Mouse (Mus musculus) thymus, postnatal 14 days (tissue): Measurements from ENCODE around the gene Eif5.
"Not testable (repeated sequence)": the region's sequence is repeated elsewhere in the genome, so short reads cannot be mapped to it uniquely, and the experiment has no call there.

ENCODE experiments used
- DNase-seq: peaks from one replicate; pipeline ENCODE4 v3.0.0; 2021

The Eif5 gene

GRCm38 (mm10) chr12:111527643-111528281 lies 10.1 kb upstream of the Eif5 start:
- DNase-seq = no peak

DNA sequence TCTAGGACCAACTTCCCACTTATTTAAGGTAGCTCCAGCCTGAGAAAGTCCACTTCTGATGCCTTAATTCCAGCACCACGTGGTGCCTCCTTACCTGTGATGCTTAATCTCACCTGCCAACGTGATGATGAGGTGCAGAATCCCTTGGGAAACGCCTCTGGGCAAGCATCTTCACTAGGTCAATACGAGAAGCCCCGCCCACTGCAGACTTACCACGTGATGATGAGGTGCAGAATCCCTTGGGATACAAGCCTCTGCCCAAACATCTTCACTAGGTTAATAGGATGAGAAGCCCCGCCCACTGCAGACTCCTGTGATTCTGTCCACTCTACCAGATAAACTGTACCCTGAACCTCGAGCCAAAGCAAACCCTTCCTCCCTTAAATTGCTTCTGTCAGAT lies 8.6 kb upstream of the Eif5 start:
- no peak for DNase-seq

- DNase-seq = no peak
Observed at GRCm38 (mm10) chr12:111533096-111533794, 4.6 kb upstream of the Eif5 start.

DNA sequence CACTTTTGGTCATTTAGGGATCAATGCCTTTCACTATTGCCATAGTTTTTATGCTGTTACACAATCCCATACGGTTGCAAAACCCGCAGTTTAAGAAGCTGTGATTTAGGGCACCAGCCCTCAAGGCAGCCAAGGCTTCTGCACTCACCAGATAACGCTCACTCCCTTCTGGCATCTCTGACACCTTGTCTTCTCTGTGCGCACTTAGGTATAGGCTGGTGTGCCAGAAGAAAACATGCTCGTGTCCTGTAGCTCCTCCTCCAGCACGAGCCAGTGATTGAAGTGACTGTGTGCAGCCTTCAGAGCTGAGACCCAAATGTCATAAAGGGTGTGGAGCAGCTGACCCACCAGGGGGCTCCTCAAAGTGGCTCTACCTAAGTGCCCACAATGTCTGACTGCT lies 2.5 kb upstream of the Eif5 start:
- DNase-seq = no peak

DNA sequence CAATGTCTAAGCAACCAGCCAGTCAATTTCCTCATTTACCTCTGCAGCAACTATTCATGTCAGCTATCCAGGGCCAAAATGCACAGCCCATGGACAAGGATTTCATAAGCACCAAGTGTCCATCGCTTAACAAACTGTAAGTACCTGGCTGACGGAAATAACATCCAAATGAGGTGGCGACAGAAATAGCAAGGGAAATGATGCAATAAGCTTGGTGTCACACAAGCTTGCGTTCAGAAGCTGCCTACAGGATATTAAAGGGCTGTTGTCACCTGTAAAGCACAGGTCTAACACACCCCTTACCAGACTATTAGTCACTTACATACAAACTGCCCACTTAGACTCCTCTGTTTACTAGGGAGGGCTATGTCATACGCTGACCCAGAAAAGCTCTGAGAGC lies 2.1 kb upstream of the Eif5 start:
- DNase-seq = no peak

GRCm38 (mm10) chr12:111536746-111537145 lies 1.1 kb upstream of the Eif5 start:
- DNase-seq = no peak

GRCm38 (mm10) chr12:111537341-111537740 lies 475 bp upstream of the Eif5 start:
- DNase-seq = no peak

- peak; percentile 82 for DNase-seq
Observed at GRCm38 (mm10) chr12:111538292-111539040, 650 bp downstream of the Eif5 start.

DNA sequence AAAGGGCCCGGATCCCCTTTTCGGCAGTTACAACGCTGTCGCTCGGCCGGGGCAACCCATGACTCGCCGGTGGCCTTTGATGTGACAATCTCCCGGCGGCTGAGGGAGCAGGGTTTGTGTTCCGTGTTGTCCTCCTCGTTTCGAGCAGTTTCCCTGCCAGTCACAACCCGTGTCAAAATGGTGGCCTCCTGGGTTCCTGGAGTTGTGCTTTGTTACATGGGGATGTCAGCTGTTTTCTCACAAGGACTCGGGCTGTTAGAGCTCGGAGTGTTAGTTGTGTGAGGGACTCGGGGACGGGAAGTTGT lies 1.2 kb downstream of the Eif5 start:
- peak; percentile 63 for DNase-seq

- DNase-seq = no peak
Observed at GRCm38 (mm10) chr12:111547070-111547469, 9.3 kb downstream of the Eif5 start.

- DNase-seq = no peak
Observed at GRCm38 (mm10) chr12:111548555-111549289, 10.9 kb downstream of the Eif5 start.

DNA sequence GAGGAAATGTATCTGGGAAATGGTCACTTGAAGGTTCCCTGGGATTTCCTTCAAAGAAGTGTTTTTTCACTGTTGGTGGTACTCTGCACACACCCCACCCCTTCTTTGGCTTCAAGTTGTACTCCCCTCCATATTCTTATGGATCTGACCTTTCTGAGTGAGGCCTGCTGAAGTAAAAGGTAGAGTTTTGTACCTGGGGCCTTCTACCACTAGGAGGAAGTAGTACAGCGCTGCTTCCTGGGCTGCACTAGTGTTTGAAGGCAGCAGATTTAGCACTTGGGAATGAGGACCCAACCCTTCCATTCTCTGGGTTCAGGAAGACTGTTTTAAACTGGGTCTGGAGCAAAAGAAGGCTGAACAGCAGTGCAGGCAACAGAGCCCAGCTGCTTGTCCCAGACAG lies 12.9 kb downstream of the Eif5 start:
- no peak for DNase-seq

DNA sequence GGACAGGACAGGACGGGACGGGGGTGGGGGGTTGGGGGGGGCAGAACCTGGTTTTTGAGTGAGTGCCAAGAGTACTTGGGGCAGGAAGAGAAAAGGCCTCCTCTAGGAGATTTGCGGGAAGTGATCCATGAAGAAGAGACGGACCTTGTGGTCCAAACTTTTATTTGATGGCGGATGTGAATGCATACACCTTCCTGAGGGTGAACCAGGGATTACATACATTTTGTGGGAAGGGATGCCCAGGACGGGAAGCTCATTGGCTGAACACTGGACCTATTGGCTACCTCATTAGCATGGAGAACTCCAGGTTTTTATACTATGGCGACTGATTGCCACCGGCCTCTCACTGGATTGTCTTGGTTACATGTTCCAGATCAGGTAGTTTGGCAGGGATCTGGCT lies 14.5 kb downstream of the Eif5 start:
- no peak for DNase-seq

GRCm38 (mm10) chr12:111555357-111555756 lies 17.5 kb downstream of the Eif5 start:
- no peak for DNase-seq

DNA sequence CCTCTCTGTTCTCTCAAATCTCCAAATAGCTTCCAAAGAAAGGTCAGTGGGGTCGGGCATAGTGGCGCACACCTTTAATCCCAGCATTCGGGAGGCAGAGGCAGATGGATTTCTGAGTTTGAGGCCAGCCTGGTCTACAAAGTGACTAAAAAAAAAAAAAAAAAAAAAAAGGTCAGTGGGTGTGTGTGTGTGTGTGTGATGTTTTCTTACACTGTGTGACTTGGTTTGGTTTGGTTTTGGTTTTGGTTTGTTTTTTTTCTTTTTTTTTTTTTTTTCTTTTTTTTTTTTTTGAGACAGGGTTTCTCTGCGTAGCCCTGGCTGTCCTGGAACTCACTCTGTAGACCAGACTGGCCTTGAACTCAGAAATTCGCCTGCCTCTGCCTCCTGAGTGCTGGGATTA lies 18.1 kb downstream of the Eif5 start:
- not testable (repeated sequence) for DNase-seq

- no peak for DNase-seq
Observed at GRCm38 (mm10) chr12:111557538-111557937, 19.7 kb downstream of the Eif5 start.

GRCm38 (mm10) chr12:111558655-111559054 lies 20.8 kb downstream of the Eif5 start:
- DNase-seq = no peak

GRCm38 (mm10) chr12:111559647-111560258 lies 21.9 kb downstream of the Eif5 start:
- DNase-seq = peak; percentile 68

- DNase-seq = no peak
Observed at GRCm38 (mm10) chr12:111560286-111560685, 22.5 kb downstream of the Eif5 start.

- no peak for DNase-seq
Observed at GRCm38 (mm10) chr12:111562276-111562814, 24.5 kb downstream of the Eif5 start.

- no peak for DNase-seq
Observed at GRCm38 (mm10) chr12:111563076-111563629, 25.3 kb downstream of the Eif5 start.

GRCm38 (mm10) chr12:111565363-111565762 lies 27.5 kb downstream of the Eif5 start:
- no peak for DNase-seq
